Mouse (Mus musculus) skeletal muscle tissue, postnatal 0 days (tissue): ENCODE results near the gene Olfr616. TPM values are rescaled to one million over a fixed set of nuclear protein-coding genes. Genes with fewer than 3 reads are reported as not detected.

ENCODE experiments used
- microRNA-seq, 2 experiments: library from miRNA; unstranded; fragments of <30 nt; microRNA quantifications; one replicate each; pipeline ENCODE4; 2016
- polyA plus RNA-seq: library from polyadenylated mRNA; unstranded; fragments of >200 nt; fragmentation: Nextera tagmentation; extraction: Ambion mirVana; gene quantifications from 2 replicates; pipeline ENCODE4 v1.2.1, GENCODE M21; 2015

The Olfr616 gene
- not detected in 2 replicates for polyA plus RNA-seq

GRCm38 (mm10) chr7:103569043-103569442 is at the start of gene Olfr616:
Gene Olfr616 (minus strand): TSS chr7:103569143.

GRCm38 (mm10) chr7:103612434-103612833 is 43.5 kb upstream of the Olfr616 start, which contains the start of gene Olfr620:
Gene Olfr620 (minus strand): TSS chr7:103612534.

GRCm38 (mm10) chr7:103600275-103600674 is 31.3 kb upstream of the Olfr616 start, which contains the start of gene Olfr619:
Gene Olfr619 (plus strand): TSS chr7:103600575.

GRCm38 (mm10) chr7:103589803-103590202 is 20.9 kb upstream of the Olfr616 start, which contains the start of gene Olfr618:
Gene Olfr618 (plus strand): TSS chr7:103590103.

GRCm38 (mm10) chr7:103572761-103573160 is 3.8 kb upstream of the Olfr616 start, which contains the start of gene Olfr617:
Gene Olfr617 (plus strand): TSS chr7:103573061.

GRCm38 (mm10) chr7:103555779-103556178 is 13.2 kb downstream of the Olfr616 start, which contains the start of gene Olfr615:
Gene Olfr615 (plus strand): TSS chr7:103556079.

GRCm38 (mm10) chr7:103547774-103548173 is 21.2 kb downstream of the Olfr616 start, which contains the start of gene Olfr613:
Gene Olfr613 (plus strand): TSS chr7:103548074.

GRCm38 (mm10) chr7:103542617-103543016 is 26.3 kb downstream of the Olfr616 start, which contains the start of gene Olfr612:
Gene Olfr612 (minus strand): TSS chr7:103542717.

GRCm38 (mm10) chr7:103520746-103521145 is 48.2 kb downstream of the Olfr616 start, which contains the start of gene Olfr611:
Gene Olfr611 (minus strand): TSS chr7:103520846.

Small RNAs within 50 kb of the gene (microRNA-seq; reads per million reads assigned to microRNA genes)
- gene Gm26506, result 0 reads per million in 2 experiments

Other genes with a start within 250 kb of the Olfr616 start
- not detected in 2 replicates for gene Olfr598, start 245.6 kb downstream of the Olfr616 start, polyA plus RNA-seq
- gene Olfr599, start 233.2 kb downstream of the Olfr616 start, polyA plus RNA-seq, result not detected in 2 replicates
- gene Olfr600, start 219.5 kb downstream of the Olfr616 start, polyA plus RNA-seq, result not detected in 2 replicates
- gene Olfr601, start 206.5 kb downstream of the Olfr616 start, polyA plus RNA-seq, result not detected in 2 replicates
- not detected in 2 replicates for gene Olfr603, start 183.0 kb downstream of the Olfr616 start, polyA plus RNA-seq
- not detected in 2 replicates for gene Usp17lc, start 154.1 kb downstream of the Olfr616 start, polyA plus RNA-seq
- not detected in 2 replicates for gene Olfr605, start 123.7 kb downstream of the Olfr616 start, polyA plus RNA-seq
- not detected in 2 replicates for gene Olfr606, start 120.1 kb downstream of the Olfr616 start, polyA plus RNA-seq
- gene Olfr607, start 105.0 kb downstream of the Olfr616 start, polyA plus RNA-seq, result not detected in 2 replicates
- gene Olfr608, start 99.3 kb downstream of the Olfr616 start, polyA plus RNA-seq, result not detected in 2 replicates
- gene Olfr609, start 71.1 kb downstream of the Olfr616 start, polyA plus RNA-seq, result not detected in 2 replicates
- gene Olfr610, start 57.0 kb downstream of the Olfr616 start, polyA plus RNA-seq, result not detected in 2 replicates
- gene Olfr611, start 48.3 kb downstream of the Olfr616 start, polyA plus RNA-seq, result not detected in 2 replicates
- gene Olfr612, start 26.4 kb downstream of the Olfr616 start, polyA plus RNA-seq, result not detected in 2 replicates
- not detected in 2 replicates for gene Olfr613, start 21.1 kb downstream of the Olfr616 start, polyA plus RNA-seq
- not detected in 2 replicates for gene Olfr615, start 13.1 kb downstream of the Olfr616 start, polyA plus RNA-seq
- gene Olfr617, start 3.9 kb upstream of the Olfr616 start, polyA plus RNA-seq, result not detected in 2 replicates
- not detected in 2 replicates for gene Olfr618, start 21.0 kb upstream of the Olfr616 start, polyA plus RNA-seq
- gene Olfr619, start 31.4 kb upstream of the Olfr616 start, polyA plus RNA-seq, result not detected in 2 replicates
- not detected in 2 replicates for gene Olfr620, start 43.4 kb upstream of the Olfr616 start, polyA plus RNA-seq
- gene Olfr622, start 73.6 kb upstream of the Olfr616 start, polyA plus RNA-seq, result not detected in 2 replicates
- gene Olfr623, start 94.6 kb upstream of the Olfr616 start, polyA plus RNA-seq, result not detected in 2 replicates
- gene Olfr624, start 102.0 kb upstream of the Olfr616 start, polyA plus RNA-seq, result 0.03 and 0.06 TPM in 2 replicates
- gene Olfr625-ps1, start 113.6 kb upstream of the Olfr616 start, polyA plus RNA-seq, result not detected in 2 replicates
- not detected in 2 replicates for gene Olfr243, start 145.5 kb upstream of the Olfr616 start, polyA plus RNA-seq
- gene Olfr628, start 161.2 kb upstream of the Olfr616 start, polyA plus RNA-seq, result not detected in 2 replicates
- gene Olfr629, start 175.8 kb upstream of the Olfr616 start, polyA plus RNA-seq, result not detected in 2 replicates
- gene Olfr630, start 188.2 kb upstream of the Olfr616 start, polyA plus RNA-seq, result not detected in 2 replicates
- gene Olfr69, start 202.5 kb upstream of the Olfr616 start, polyA plus RNA-seq, result not detected in 2 replicates
- gene Olfr68, start 210.6 kb upstream of the Olfr616 start, polyA plus RNA-seq, result not detected in 2 replicates
- not detected in 2 replicates for gene Olfr67, start 222.7 kb upstream of the Olfr616 start, polyA plus RNA-seq
- 421 and 497 TPM in 2 replicates for gene Hbb-bt, start 244.9 kb upstream of the Olfr616 start, polyA plus RNA-seq